Mouse (Mus musculus) midbrain, embryonic 14.5 days (tissue): Measurements from ENCODE around the gene Rgs2. TPM values are rescaled to one million over a fixed set of nuclear protein-coding genes. Genes with fewer than 3 reads are reported as not detected.

ENCODE experiments used
- ATAC-seq: fragments of 200-750 bp; cut with Nextera tagmentation; 2 replicates; pipeline ENCODE4 v1.8.0; 2017; ENCODE audit warnings: moderate number of reproducible peaks, moderate library complexity; ENCODE audit not compliant: low FRiP score, low TSS enrichment
- DNase-seq: peaks from one replicate; pipeline ENCODE4 v3.0.0-alpha.2; 2015
- H3K27ac ChIP-seq: fragments of 300-500 bp; sonication (generic); replicated peaks from 2 replicates; pipeline ENCODE4 v1.5.1; 2014; ENCODE audit warnings: mild to moderate bottlenecking, low read depth, low read length, moderate library complexity
- H3K27me3 ChIP-seq: fragments of 300-500 bp; sonication (generic); 2 replicates; pipeline ENCODE4 v1.6.1; 2014; ENCODE audit warnings: low read length, control low read depth, mixed read lengths; ENCODE audit not compliant: control insufficient read depth, insufficient read depth
- H3K36me3 ChIP-seq: fragments of 300-500 bp; sonication (generic); 2 replicates; pipeline ENCODE4 v1.6.1; 2014; ENCODE audit warnings: low read length, control low read depth; ENCODE audit not compliant: control insufficient read depth, insufficient read depth
- H3K4me1 ChIP-seq: fragments of 300-500 bp; sonication (generic); 2 replicates; pipeline ENCODE4 v1.6.1; 2014; ENCODE audit warnings: mild to moderate bottlenecking, antibody characterized with exemption, low read length, control low read depth; ENCODE audit not compliant: control insufficient read depth, insufficient read depth
- H3K4me2 ChIP-seq: fragments of 300-500 bp; sonication (generic); 2 replicates; pipeline ENCODE4 v1.6.1; 2014; ENCODE audit warnings: mild to moderate bottlenecking, low read length, moderate library complexity
- H3K4me3 ChIP-seq: fragments of 300-500 bp; sonication (generic); replicated peaks from 2 replicates; pipeline ENCODE4 v1.5.1; 2014; ENCODE audit warnings: low read depth, low read length
- H3K9ac ChIP-seq: fragments of 300-500 bp; sonication (generic); replicated peaks from 2 replicates; pipeline ENCODE4 v1.6.1; 2014; ENCODE audit warnings: mild to moderate bottlenecking, low read length, moderate library complexity
- H3K9me3 ChIP-seq: fragments of 300-500 bp; sonication (generic); 2 replicates; pipeline ENCODE4 v1.6.1; 2016; ENCODE audit warnings: low read length, control low read depth, mixed read lengths; ENCODE audit not compliant: control insufficient read depth
- WGBS: fragments of 180-500 bp; shearing (Covaris S2); extraction: QIAGEN DNeasy Blood & Tissue Kit; methylation state at CpG from one replicate; pipeline ENCODE4 v1.1.7; 2014; 5-methylcytosine and 5-hydroxymethylcytosine counted together
- polyA plus RNA-seq: library from polyadenylated mRNA; unstranded; fragments of >200 nt; fragmentation: Nextera tagmentation; extraction: Ambion mirVana; gene quantifications from 2 replicates; pipeline ENCODE4 v1.2.1, GENCODE M21; 2014

Gene Rgs2
- polyA plus RNA-seq, 1 experiment from 2014 or later: 132 TPM

GRCm38 (mm10) chr1:143992528-143992927 lies 11.4 kb downstream of the Rgs2 start:
- Histone ChIP-seq H3K36me3 (no peaks in the 10 kb centered on the region), H3K9ac (no peak overlapping the region), H3K4me1 (no peaks in the 10 kb centered on the region), H3K4me3 (no peak overlapping the region), H3K9me3 (no peaks in the 10 kb centered on the region), H3K4me2 (no peak overlapping the region), H3K27me3 (no peaks in the 10 kb centered on the region), H3K27ac (no peak overlapping the region)
- no peak for DNase-seq
- no peak for ATAC-seq
- 85% methylated on average over 2 of the region's 2 CpGs for WGBS

GRCm38 (mm10) chr1:143990263-143990662 lies 13.7 kb downstream of the Rgs2 start:
- no peaks in the 10 kb centered on the region for H3K9me3 ChIP-seq
- H3K27ac ChIP-seq: no peak overlapping the region
- DNase-seq (peak; percentile 38), ATAC-seq (no peak)
- WGBS: 54% methylated on average over 5 of the region's 5 CpGs
- H3K36me3 ChIP-seq: no peaks in the 10 kb centered on the region
- H3K27me3 ChIP-seq: no peaks in the 10 kb centered on the region
- H3K9ac ChIP-seq: no peak overlapping the region
- no peak overlapping the region for H3K4me3 ChIP-seq
- no peaks in the 10 kb centered on the region for H3K4me1 ChIP-seq
- no peak overlapping the region for H3K4me2 ChIP-seq

- no peak overlapping the region for H3K9ac ChIP-seq
- ATAC-seq (no peak), DNase-seq (peak; percentile 22)
- no peaks in the 10 kb centered on the region for H3K27me3 ChIP-seq
- WGBS: 13% methylated on average over 5 of the region's 5 CpGs
- no peaks in the 10 kb centered on the region for H3K36me3 ChIP-seq
- no peaks in the 10 kb centered on the region for H3K9me3 ChIP-seq
- no peak overlapping the region for H3K27ac ChIP-seq
- no peak overlapping the region for H3K4me3 ChIP-seq
- H3K4me2 ChIP-seq: no peak overlapping the region
- H3K4me1 ChIP-seq: no peaks in the 10 kb centered on the region
These were observed 14.2 kb downstream of the Rgs2 start for GRCm38 (mm10) chr1:143989773-143990172.

GRCm38 (mm10) chr1:143988756-143989155 lies 15.2 kb downstream of the Rgs2 start:
- H3K4me2 ChIP-seq: no peak overlapping the region
- H3K27ac ChIP-seq: no peak overlapping the region
- H3K9ac ChIP-seq: no peak overlapping the region
- no peaks in the 10 kb centered on the region for H3K9me3 ChIP-seq
- no peak overlapping the region for H3K4me3 ChIP-seq
- DNase-seq: no peak
- no peak for ATAC-seq
- WGBS: 91% methylated on average over 6 of the region's 6 CpGs
- H3K4me1 ChIP-seq: no peaks in the 10 kb centered on the region
- H3K36me3 ChIP-seq: no peaks in the 10 kb centered on the region
- no peaks in the 10 kb centered on the region for H3K27me3 ChIP-seq

DNA sequence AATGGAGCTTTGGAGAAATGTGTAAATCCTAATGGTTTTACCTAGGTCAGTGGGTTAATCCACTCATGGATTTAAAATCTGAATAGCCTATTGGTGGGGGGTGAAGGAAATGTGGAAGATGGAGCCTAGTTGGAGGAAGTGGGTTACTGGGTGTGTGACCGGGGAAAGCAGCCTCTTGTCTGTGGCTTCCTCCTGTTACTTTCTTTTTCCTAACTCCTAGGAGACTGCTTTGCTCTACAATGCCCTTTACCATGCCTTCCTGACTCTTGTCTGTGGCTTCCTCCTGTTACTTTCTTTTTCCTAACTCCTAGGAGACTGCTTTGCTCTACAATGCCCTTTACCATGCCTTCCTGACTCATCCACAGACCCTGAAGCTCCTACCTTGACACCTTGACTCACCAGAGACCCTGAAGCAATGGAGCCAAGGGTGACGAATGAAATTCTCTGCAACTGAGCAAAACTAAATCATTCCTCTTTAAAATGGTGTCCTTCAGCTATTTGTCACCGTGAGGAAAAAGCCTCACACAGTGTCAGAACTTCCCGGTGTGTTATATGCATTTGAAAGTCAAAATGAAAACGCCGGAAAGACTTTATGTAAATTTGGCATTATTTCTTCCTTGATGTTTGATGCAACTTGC lies 18.9 kb downstream of the Rgs2 start:
- no peak overlapping the region for H3K9ac ChIP-seq
- no peaks in the 10 kb centered on the region for H3K9me3 ChIP-seq
- H3K4me1 ChIP-seq: no peaks in the 10 kb centered on the region
- H3K36me3 ChIP-seq: no peaks in the 10 kb centered on the region
- H3K27me3 ChIP-seq: no peaks in the 10 kb centered on the region
- no peak overlapping the region for H3K27ac ChIP-seq
- H3K4me2 ChIP-seq: no peak overlapping the region
- WGBS: 76% methylated on average over 6 of the region's 6 CpGs
- DNase-seq: peak; percentile 35
- H3K4me3 ChIP-seq: no peak overlapping the region
- ATAC-seq: no peak

DNA sequence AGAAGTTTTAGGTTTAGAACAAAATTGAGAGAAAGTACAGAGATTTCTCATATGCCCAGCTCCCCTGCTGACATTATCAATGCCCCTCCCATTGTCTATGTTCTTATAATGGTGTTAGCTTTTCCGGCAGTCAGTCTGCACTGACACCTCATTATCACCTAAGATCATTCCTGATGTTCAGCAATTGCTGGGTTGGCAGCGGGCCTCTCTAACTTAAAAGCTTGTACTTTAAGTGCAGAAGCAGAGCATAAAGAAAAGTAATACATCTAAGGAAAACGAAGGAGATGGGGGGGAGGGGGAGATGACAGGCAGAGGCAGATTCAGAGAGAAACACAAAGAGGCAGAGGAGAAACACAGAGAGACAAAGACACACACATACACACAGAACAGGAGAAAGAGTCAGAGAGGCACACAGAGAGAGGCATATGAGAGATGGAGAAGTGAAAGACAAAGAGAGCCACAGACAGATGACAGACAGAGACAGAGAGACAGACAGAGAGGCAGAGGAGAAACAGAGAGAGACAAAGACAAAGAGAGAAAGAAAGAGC lies 21.1 kb downstream of the Rgs2 start:
- 0 out of 2 replicates have a peak overlapping the region, but pooled peaks have one; percentile 14 for H3K27ac ChIP-seq

DNA sequence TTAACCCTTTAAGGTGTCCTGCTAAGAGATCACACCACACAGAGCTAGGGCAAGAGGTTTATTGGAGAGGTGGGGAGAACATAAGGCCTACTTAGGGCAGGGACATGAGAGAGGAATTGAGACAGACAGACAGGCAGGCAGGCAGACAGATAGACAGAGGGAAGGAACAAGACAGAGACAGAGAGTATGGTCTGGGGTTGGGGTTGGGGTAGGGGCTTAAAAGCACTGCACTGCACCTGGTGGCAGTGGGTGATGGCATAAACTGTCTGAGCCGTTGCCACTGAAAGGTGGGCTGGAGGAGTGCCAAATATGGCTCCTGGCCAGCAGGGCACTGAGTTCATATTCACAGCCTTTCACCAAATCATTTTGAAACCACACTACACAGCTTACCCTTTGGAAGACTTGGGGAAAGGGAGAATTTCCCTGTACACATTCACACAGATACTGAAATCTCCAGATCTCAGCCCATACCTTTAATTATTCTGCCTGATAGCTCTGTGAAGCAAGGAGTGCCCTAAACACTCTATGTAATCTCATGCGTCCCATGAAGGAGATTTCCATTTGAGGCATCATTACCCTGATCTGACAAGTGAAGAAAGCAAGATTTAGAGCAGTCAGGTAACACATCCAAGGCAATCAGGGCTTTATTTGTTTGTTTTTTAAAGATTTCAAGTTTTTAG lies 21.7 kb downstream of the Rgs2 start:
- Histone ChIP-seq H3K36me3 (no peaks in the 10 kb centered on the region), H3K27ac (no peak overlapping the region), H3K27me3 (no peaks in the 10 kb centered on the region), H3K9me3 (no peaks in the 10 kb centered on the region), H3K4me3 (no peak overlapping the region), H3K9ac (no peak overlapping the region), H3K4me2 (no peak overlapping the region), H3K4me1 (no peaks in the 10 kb centered on the region)
- ATAC-seq: peak; percentile 27; the same call in 1 of the 2 replicates
- 57% methylated on average over 2 of the region's 2 CpGs for WGBS
- no peak for DNase-seq

More for the DNA sequence above, 21.1 kb downstream of the Rgs2 start:
- H3K4me1 ChIP-seq: no peaks in the 10 kb centered on the region
- no peak overlapping the region for H3K4me3 ChIP-seq
- no peaks in the 10 kb centered on the region for H3K9me3 ChIP-seq
- WGBS: 20% methylated on average over 3 of the region's 3 CpGs
- H3K9ac ChIP-seq: no peak overlapping the region
- ATAC-seq (no peak; the same call in 1 of the 2 replicates), DNase-seq (peak; percentile 46)
- no peaks in the 10 kb centered on the region for H3K36me3 ChIP-seq
- no peaks in the 10 kb centered on the region for H3K27me3 ChIP-seq
- no peak overlapping the region for H3K4me2 ChIP-seq

DNA sequence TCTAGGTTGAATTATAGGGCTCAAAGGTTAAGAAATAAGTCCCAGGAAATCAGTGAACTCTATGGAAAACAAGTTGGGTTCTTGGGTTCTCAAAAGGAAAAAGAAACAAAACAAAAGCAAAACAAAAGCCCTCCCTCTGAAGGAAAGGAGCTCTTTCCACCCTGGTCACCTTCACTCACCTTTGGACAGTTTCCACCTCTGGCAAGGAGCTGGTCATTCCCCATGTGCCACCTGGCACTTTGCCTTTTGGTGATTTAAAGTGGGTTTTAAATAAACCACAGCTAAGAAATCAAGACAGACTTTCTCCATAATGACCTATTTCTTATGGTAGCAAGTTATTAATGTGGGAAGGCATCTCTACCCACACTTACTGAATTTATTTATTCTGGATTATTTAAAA lies 23.1 kb downstream of the Rgs2 start:
- Histone ChIP-seq H3K4me1 (no peaks in the 10 kb centered on the region), H3K27me3 (no peaks in the 10 kb centered on the region), H3K36me3 (no peaks in the 10 kb centered on the region), H3K9ac (no peak overlapping the region), H3K4me2 (no peak overlapping the region), H3K4me3 (no peak overlapping the region), H3K27ac (no peak overlapping the region), H3K9me3 (no peaks in the 10 kb centered on the region)
- ATAC-seq (no peak), DNase-seq (no peak)

DNA sequence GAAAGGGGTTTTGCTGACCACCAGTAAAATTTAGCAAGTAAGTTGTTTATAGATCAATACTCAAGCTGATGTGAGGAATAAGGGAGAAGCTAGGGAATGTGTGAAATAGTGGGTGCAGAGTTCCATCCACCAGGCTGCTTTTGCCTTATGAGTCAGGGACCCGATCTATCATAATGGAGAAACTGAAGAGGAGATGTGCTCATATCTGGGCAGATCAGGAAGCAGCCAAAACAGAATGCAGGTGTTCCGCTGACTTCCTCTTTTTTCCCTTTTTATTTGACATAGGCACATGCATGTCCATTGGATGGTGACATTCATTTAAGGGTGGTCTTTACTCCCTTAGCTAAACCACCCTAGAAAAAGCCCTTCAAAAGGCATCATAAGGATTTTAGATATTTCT lies 29.3 kb downstream of the Rgs2 start:
- 97% methylated on average over 2 of the region's 2 CpGs for WGBS

More for the DNA sequence above, 29.3 kb downstream of the Rgs2 start:
- ATAC-seq (no peak), DNase-seq (no peak)
- no peak overlapping the region for H3K9ac ChIP-seq
- H3K4me3 ChIP-seq: no peak overlapping the region
- H3K4me1 ChIP-seq: no peaks in the 10 kb centered on the region
- H3K36me3 ChIP-seq: no peaks in the 10 kb centered on the region
- no peak overlapping the region for H3K4me2 ChIP-seq
- no peak overlapping the region for H3K27ac ChIP-seq
- no peaks in the 10 kb centered on the region for H3K27me3 ChIP-seq
- H3K9me3 ChIP-seq: no peaks in the 10 kb centered on the region
